Mouse (Mus musculus) urinary bladder, postnatal 10 days (tissue): ENCODE results near the gene 1110008P14Rik.

Experiments used
- DNase-seq: peaks from one replicate; pipeline ENCODE4 v3.0.0; 2022; ENCODE audit warnings: low spot score

1110008P14Rik gene

GRCm38 (mm10) chr2:32342539-32343350 is 39.0 kb downstream of the 1110008P14Rik start:
- DNase-seq, result no peak

DNA sequence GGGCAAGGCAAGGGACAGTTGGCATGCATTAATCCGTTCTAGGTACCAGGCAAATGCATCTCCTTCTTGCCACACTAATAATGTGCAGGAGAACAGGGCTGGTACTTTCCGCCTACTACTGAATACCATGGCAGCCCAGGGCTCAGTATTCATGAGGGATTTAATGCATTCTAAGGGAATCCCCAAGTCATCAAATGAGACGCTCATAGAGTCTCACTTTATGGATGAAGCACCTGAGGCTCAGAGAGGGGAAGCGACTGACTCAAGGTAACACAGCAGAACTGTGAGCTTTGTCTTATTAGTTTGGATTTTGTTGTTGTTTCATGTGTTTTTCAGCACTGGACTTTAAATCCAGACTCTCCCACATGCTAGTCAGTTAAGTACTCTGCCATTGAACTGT is 39.7 kb downstream of the 1110008P14Rik start:
- no peak for DNase-seq

DNA sequence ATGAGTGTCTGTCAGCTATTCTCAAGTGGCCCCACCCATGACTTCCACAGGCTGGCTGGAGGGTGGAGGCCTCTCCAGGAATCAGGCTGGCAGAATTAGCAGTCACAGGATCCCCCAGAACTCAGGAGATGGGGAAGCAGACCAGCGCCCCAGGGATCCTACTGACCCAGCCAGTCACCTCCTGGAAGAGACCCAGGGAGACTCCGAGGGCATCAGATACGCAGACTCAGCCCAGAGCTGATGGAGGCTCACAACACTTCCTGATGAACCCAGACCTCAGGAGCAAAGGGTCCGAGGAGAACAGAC is 40.2 kb downstream of the 1110008P14Rik start:
- no peak for DNase-seq

GRCm38 (mm10) chr2:32340836-32341633 is 40.7 kb downstream of the 1110008P14Rik start:
- DNase-seq, result no peak

GRCm38 (mm10) chr2:32339912-32340642 is 41.7 kb downstream of the 1110008P14Rik start:
- no peak for DNase-seq

DNA sequence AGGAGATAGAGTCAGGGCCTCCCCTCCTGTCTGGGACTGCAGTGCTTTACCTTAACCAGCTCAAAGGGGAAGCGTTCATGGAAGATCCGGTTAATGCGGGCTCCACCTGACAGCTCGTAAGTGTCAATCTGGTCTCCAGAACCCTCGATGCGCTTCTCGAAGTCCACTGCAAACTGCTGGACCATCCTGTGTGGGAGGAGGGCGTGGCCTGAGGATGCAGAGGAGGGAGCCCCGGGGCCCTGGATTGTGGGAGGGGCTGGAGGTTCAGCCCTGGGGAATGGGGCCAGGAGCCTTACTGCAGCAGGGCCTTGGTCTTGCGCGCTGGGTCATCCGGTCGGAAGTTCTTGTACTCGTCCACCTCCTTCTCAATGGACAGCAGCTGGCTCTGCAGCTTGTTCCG is 45.9 kb downstream of the 1110008P14Rik start:
- no peak for DNase-seq

- DNase-seq, result no peak
Measured at GRCm38 (mm10) chr2:32332159-32332558, 49.6 kb downstream of the 1110008P14Rik start.

DNA sequence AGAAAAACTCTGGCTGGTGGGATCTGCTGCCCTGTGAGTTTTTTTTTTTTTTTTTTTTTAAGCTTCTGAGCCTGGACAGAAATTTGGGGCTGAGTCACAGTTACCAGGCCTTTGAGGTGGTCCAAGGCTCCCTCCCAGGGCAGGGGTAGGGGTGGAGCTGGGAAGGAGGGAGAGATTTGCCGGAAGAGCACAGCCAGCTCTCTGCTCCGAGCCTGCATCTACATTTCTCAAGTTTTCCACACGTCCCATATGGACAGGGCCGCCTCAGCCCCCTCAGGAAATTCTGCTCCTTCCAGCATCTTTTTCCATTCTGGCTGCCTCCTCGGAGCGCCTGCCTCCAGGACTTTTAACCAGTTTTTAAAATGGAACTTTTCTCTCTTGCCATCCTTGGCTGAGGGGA is 52.2 kb downstream of the 1110008P14Rik start:
- DNase-seq, result no peak

DNA sequence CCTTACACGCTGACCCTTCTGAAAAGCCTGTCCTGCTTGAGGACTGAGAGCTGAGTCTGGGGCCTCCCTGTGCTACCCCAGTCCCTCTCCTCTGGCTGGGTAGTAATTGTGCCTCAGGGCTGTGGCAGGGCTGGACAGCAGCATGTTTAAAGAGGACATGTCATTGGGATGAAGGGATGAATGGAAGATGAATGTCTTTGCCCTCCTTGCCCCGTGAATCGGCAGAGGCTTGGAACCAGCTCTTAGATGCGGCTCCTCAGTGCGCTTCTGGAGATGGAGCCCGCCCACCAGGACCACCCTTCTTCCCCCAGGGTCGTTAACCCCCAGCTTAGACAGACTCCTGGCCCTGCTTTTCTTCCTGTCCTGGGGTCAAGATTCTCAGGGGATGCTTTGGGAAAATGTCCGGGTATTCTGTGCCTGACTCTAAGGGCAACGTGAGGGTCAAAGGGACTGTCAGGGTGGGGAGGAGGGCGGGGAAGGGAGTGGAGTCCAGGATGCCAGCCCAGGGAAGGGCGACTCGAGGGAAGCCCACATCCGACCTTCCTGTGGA is 52.8 kb downstream of the 1110008P14Rik start:
- DNase-seq, result no peak

DNA sequence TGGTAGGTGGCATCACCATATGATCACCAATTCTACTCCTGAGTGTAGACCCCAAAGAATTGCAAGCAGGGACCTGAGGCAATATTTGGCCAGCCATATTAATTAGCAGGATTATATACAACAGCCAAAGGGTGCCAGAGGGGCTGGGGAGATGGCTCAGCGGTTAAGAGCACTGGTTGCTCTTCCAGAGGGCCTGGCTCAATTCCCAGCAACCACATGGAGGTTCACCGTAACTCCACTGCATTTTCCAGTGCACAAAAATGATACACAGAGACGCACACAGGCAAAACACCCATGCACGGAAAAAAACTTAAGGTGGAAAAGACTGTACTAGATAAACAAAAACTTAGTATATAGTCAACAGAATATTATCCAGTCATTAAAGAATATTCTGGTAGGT is 54.5 kb downstream of the 1110008P14Rik start:
- DNase-seq, result no peak
